Mouse (Mus musculus): Measurements from ENCODE around the gene Mphosph10.

Gene Mphosph10

GRCm38 (mm10) chr7:64392122-64392818 lies at the start of gene Mphosph10, which contains the start of gene Mcee:
Mphosph10 (minus strand) TSS chr7:64392268.
Mcee (plus strand) TSS chr7:64392607.
- DNase-seq (ENCODE audit: low spot score): peak; percentile 97

GRCm38 (mm10) chr7:64440519-64440918 lies 48.5 kb upstream of the Mphosph10 start:
- DNase-seq (ENCODE audit: low spot score): no peak

GRCm38 (mm10) chr7:64439595-64440518 lies 47.8 kb upstream of the Mphosph10 start:
- no peak for DNase-seq (ENCODE audit: low spot score)

- DNase-seq (ENCODE audit: low spot score): peak; percentile 51
Observed at GRCm38 (mm10) chr7:64424861-64425260, 32.8 kb upstream of the Mphosph10 start.

- DNase-seq (ENCODE audit: low spot score): no peak
Observed at GRCm38 (mm10) chr7:64403989-64404388, 11.9 kb upstream of the Mphosph10 start.

GRCm38 (mm10) chr7:64402452-64402851 lies 10.4 kb upstream of the Mphosph10 start:
- peak; percentile 30 for DNase-seq (ENCODE audit: low spot score)

- no peak for DNase-seq (ENCODE audit: low spot score)
Observed at GRCm38 (mm10) chr7:64400725-64401124, 8.7 kb upstream of the Mphosph10 start.

GRCm38 (mm10) chr7:64392819-64393151 lies 717 bp upstream of the Mphosph10 start:
- no peak for DNase-seq (ENCODE audit: low spot score)

GRCm38 (mm10) chr7:64391479-64391878 lies 589 bp downstream of the Mphosph10 start:
- peak; percentile 23 for DNase-seq (ENCODE audit: low spot score)

- peak; percentile 89 for DNase-seq (ENCODE audit: low spot score)
Observed at GRCm38 (mm10) chr7:64373830-64374562, 18.1 kb downstream of the Mphosph10 start, which contains the start of gene Fan1. Fan1 (minus strand) TSS chr7:64374095.

GRCm38 (mm10) chr7:64373147-64373829 lies 18.8 kb downstream of the Mphosph10 start:
- DNase-seq (ENCODE audit: low spot score): peak; percentile 13

- DNase-seq (ENCODE audit: low spot score): no peak
Observed at GRCm38 (mm10) chr7:64371940-64372878, 19.9 kb downstream of the Mphosph10 start.

GRCm38 (mm10) chr7:64369841-64370240 lies 22.2 kb downstream of the Mphosph10 start:
- DNase-seq (ENCODE audit: low spot score): no peak

GRCm38 (mm10) chr7:64365863-64366262 lies 26.2 kb downstream of the Mphosph10 start:
- no peak for DNase-seq (ENCODE audit: low spot score)

- DNase-seq (ENCODE audit: low spot score): no peak
Observed at GRCm38 (mm10) chr7:64360586-64360945, 31.5 kb downstream of the Mphosph10 start.

- DNase-seq (ENCODE audit: low spot score): no peak
Observed at GRCm38 (mm10) chr7:64359943-64360585, 32.0 kb downstream of the Mphosph10 start.

GRCm38 (mm10) chr7:64358666-64359065 lies 33.4 kb downstream of the Mphosph10 start:
- DNase-seq (ENCODE audit: low spot score): no peak

- DNase-seq (ENCODE audit: low spot score): no peak
Observed at GRCm38 (mm10) chr7:64357405-64357804, 34.7 kb downstream of the Mphosph10 start.

- DNase-seq (ENCODE audit: low spot score): no peak
Observed at GRCm38 (mm10) chr7:64356661-64357060, 35.4 kb downstream of the Mphosph10 start.

GRCm38 (mm10) chr7:64354206-64354605 lies 37.9 kb downstream of the Mphosph10 start:
- no peak for DNase-seq (ENCODE audit: low spot score)
